Mouse (Mus musculus): ENCODE results near the gene Tecpr1. TPM values are rescaled to one million over a fixed set of nuclear protein-coding genes. Genes with fewer than 3 reads are reported as not detected.
A peak's percentile ranks its signal among the peaks of the same experiment; 100 is the strongest.

Tecpr1 gene
- total and polyA plus RNA-seq, 2 experiments from 2014 or later: 13.5 to 28.3 TPM

GRCm38 (mm10) chr5:144149530-144149929 lies 73.9 kb downstream of the Tecpr1 start:
- ATAC-seq (ENCODE audit: insufficient read depth, low read depth) (no peak), DNase-seq (ENCODE audit: low spot score) (peak; percentile 13)
- H3K9me3 ChIP-seq (replicated peaks; ENCODE audit: control insufficient read depth, low read length): no peaks in the 10 kb centered on the region
- no peaks in the 10 kb centered on the region for H3K27me3 ChIP-seq (ENCODE audit: control insufficient read depth, insufficient read depth, low read length)
- WGBS: 58% methylated on average over 4 of the region's 4 CpGs
- peaks cover 30% of the 10 kb centered on the region for H3K36me3 ChIP-seq (replicated peaks; ENCODE audit: control insufficient read depth, insufficient read depth, low read length)
- no peak overlapping the region for H3K4me3 ChIP-seq (ENCODE audit: low read depth, low read length)
- TF ChIP-seq EP300 (IDR thresholded peaks at IDR 0.05; ENCODE audit: low read depth): no peak
- no peak for TF ChIP-seq CTCF (IDR thresholded peaks at IDR 0.05; ENCODE audit: low read depth)
- no peaks in the 10 kb centered on the region; the same call in 1 of the 2 replicates for H3K4me1 ChIP-seq (ENCODE audit: control insufficient read depth, insufficient read depth)
- no peak overlapping the region for H3K9ac ChIP-seq (replicated peaks; ENCODE audit: low read depth, low read length)
- H3K4me2 ChIP-seq (ENCODE audit: low read depth, low read length): no peak overlapping the region
- no peak overlapping the region for H3K27ac ChIP-seq (ENCODE audit: low read depth)

- peaks cover 31% of the 10 kb centered on the region for H3K36me3 ChIP-seq (replicated peaks; ENCODE audit: control insufficient read depth, insufficient read depth, low read length)
- no peak overlapping the region for H3K27ac ChIP-seq (ENCODE audit: low read depth)
- H3K4me3 ChIP-seq (ENCODE audit: low read depth, low read length): no peak overlapping the region
- ATAC-seq (ENCODE audit: insufficient read depth, low read depth) (no peak), DNase-seq (ENCODE audit: low spot score) (no peak)
- no peak overlapping the region for H3K4me2 ChIP-seq (ENCODE audit: low read depth, low read length)
- TF ChIP-seq CTCF (IDR thresholded peaks at IDR 0.05; ENCODE audit: low read depth) (no peak), EP300 (IDR thresholded peaks at IDR 0.05; ENCODE audit: low read depth) (no peak)
- no peak overlapping the region for H3K9ac ChIP-seq (replicated peaks; ENCODE audit: low read depth, low read length)
- no peaks in the 10 kb centered on the region; the same call in 1 of the 2 replicates for H3K4me1 ChIP-seq (ENCODE audit: control insufficient read depth, insufficient read depth)
- no peaks in the 10 kb centered on the region for H3K27me3 ChIP-seq (ENCODE audit: control insufficient read depth, insufficient read depth, low read length)
- H3K9me3 ChIP-seq (replicated peaks; ENCODE audit: control insufficient read depth, low read length): no peaks in the 10 kb centered on the region
Measured at GRCm38 (mm10) chr5:144146898-144147297, 76.5 kb downstream of the Tecpr1 start.

Other genes starting within 250 kb of the Tecpr1 start
- 33.7 and 34.0 TPM in 2 replicates for gene Ccz1, start 208.7 kb downstream of the Tecpr1 start, total RNA-seq (2014; rRNA removed; ENCODE audit: low replicate concordance)
- 43.3 and 44.2 TPM in 2 replicates for gene Ccz1, start 208.7 kb downstream of the Tecpr1 start, polyA plus RNA-seq (2015; fragmentation: Nextera tagmentation; extraction: Ambion mirVana)
- not detected in 2 replicates for gene Ocm, start 196.9 kb downstream of the Tecpr1 start, total RNA-seq (2014; rRNA removed; ENCODE audit: low replicate concordance)
- gene Ocm, start 196.9 kb downstream of the Tecpr1 start, polyA plus RNA-seq (2015; fragmentation: Nextera tagmentation; extraction: Ambion mirVana): not detected in 2 replicates
- 19.5 and 23.2 TPM in 2 replicates for gene Lmtk2, start 123.2 kb downstream of the Tecpr1 start, total RNA-seq (2014; rRNA removed; ENCODE audit: low replicate concordance)
- 2.2 and 2.5 TPM in 2 replicates for gene Lmtk2, start 123.2 kb downstream of the Tecpr1 start, polyA plus RNA-seq (2015; fragmentation: Nextera tagmentation; extraction: Ambion mirVana)
- gene Bhlha15, start 33.3 kb downstream of the Tecpr1 start, total RNA-seq (2014; rRNA removed; ENCODE audit: low replicate concordance): 0.31 and 0.54 TPM in 2 replicates
- 0.04 and 0.08 TPM in 2 replicates for gene Bhlha15, start 33.3 kb downstream of the Tecpr1 start, polyA plus RNA-seq (2015; fragmentation: Nextera tagmentation; extraction: Ambion mirVana)
- gene Bri3, start 20.8 kb upstream of the Tecpr1 start, total RNA-seq (2014; rRNA removed; ENCODE audit: low replicate concordance): 51.3 and 71.0 TPM in 2 replicates
- 278 and 304 TPM in 2 replicates for gene Bri3, start 20.8 kb upstream of the Tecpr1 start, polyA plus RNA-seq (2015; fragmentation: Nextera tagmentation; extraction: Ambion mirVana)
- gene Baiap2l1, start 134.5 kb upstream of the Tecpr1 start, total RNA-seq (2014; rRNA removed; ENCODE audit: low replicate concordance): 6.0 and 6.2 TPM in 2 replicates
- 10.2 and 11.1 TPM in 2 replicates for gene Baiap2l1, start 134.5 kb upstream of the Tecpr1 start, polyA plus RNA-seq (2015; fragmentation: Nextera tagmentation; extraction: Ambion mirVana)